Mouse (Mus musculus) ES-Bruce4 (cell line): ENCODE results near the gene Trim63. TPM values are rescaled to one million over a fixed set of nuclear protein-coding genes. Genes with fewer than 3 reads are reported as not detected.
A peak's percentile ranks its signal among the peaks of the same experiment; 100 is the strongest.

Source experiments
- H3K27ac ChIP-seq: 2 replicates; pipeline ENCODE4 v1.5.1; 2012; ENCODE audit warnings: low read length, inconsistent platforms; ENCODE audit not compliant: insufficient read depth
- H3K27me3 ChIP-seq: 2 replicates; pipeline ENCODE4 v1.6.1; 2012; ENCODE audit warnings: mild to moderate bottlenecking, low read length, inconsistent platforms; ENCODE audit not compliant: control insufficient read depth, poor library complexity, insufficient read depth, severe bottlenecking
- H3K36me3 ChIP-seq: 2 replicates; pipeline ENCODE4 v1.6.1; 2012; ENCODE audit warnings: inconsistent platforms, mild to moderate bottlenecking, low read length, moderate library complexity; ENCODE audit not compliant: control insufficient read depth, poor library complexity, insufficient read depth, severe bottlenecking
- H3K4me1 ChIP-seq: one replicate; pipeline ENCODE4 v1.8.1; 2011; ENCODE audit warnings: low read length; ENCODE audit not compliant: control insufficient read depth, insufficient read depth
- H3K4me3 ChIP-seq: 2 replicates; pipeline ENCODE4 v1.5.1; 2011; ENCODE audit warnings: low read depth, mild to moderate bottlenecking, low read length
- H3K9ac ChIP-seq: 2 replicates; pipeline ENCODE4 v1.6.1; 2012; ENCODE audit warnings: low read depth, mild to moderate bottlenecking, inconsistent platforms; ENCODE audit not compliant: poor library complexity, severe bottlenecking
- H3K9me3 ChIP-seq: replicated peaks from 2 replicates; pipeline ENCODE4 v1.6.1; 2012; ENCODE audit warnings: mild to moderate bottlenecking, low read length, inconsistent platforms; ENCODE audit not compliant: control insufficient read depth, poor library complexity, insufficient read depth, severe bottlenecking
- CTCF ChIP-seq: IDR thresholded peaks from one replicate; pipeline ENCODE4 v1.8.1; 2011; ENCODE audit warnings: low read depth, low read length
- EP300 ChIP-seq: IDR thresholded peaks from 2 replicates; pipeline ENCODE4 v1.6.1; 2011; ENCODE audit warnings: low read depth, low read length; ENCODE audit not compliant: insufficient read depth
- POLR2A ChIP-seq: IDR thresholded peaks from one replicate; pipeline ENCODE4 v1.8.1; 2011; ENCODE audit warnings: low read length; ENCODE audit not compliant: insufficient read depth
- polyA plus RNA-seq: library from polyadenylated mRNA; stranded (reverse); fragments of >200 nt; gene quantifications from 2 replicates; pipeline ENCODE4 v1.2.4, GENCODE M21; 2011; ENCODE audit warnings: low read depth; ENCODE audit not compliant: missing spikeins, insufficient read depth, insufficient read length

Trim63 gene
- polyA plus RNA-seq, 1 experiment: 5.4 TPM

- Histone ChIP-seq H3K4me1 (peaks cover 11% of the 10 kb centered on the region), H3K27ac (0 out of 2 replicates have a peak overlapping the region, but pooled peaks have one; percentile 9), H3K4me3 (no peak overlapping the region), H3K36me3 (no peaks in the 10 kb centered on the region), H3K9me3 (no peaks in the 10 kb centered on the region), H3K27me3 (no peaks in the 10 kb centered on the region), H3K9ac (no peak overlapping the region)
- TF ChIP-seq POLR2A (no peak), EP300 (0 out of 2 replicates have a peak, but pooled peaks have one; percentile 28), CTCF (no peak)
Observed at GRCm38 (mm10) chr4:134374306-134374705, 59.4 kb downstream of the Trim63 start.

GRCm38 (mm10) chr4:134378089-134378615, 63.2 kb downstream of the Trim63 start:
- H3K27me3 ChIP-seq: no peaks in the 10 kb centered on the region
- H3K4me3 ChIP-seq: peak overlapping the region; percentile 35
- TF ChIP-seq EP300: no peak
- TF ChIP-seq CTCF: no peak
- no peak for TF ChIP-seq POLR2A
- H3K27ac ChIP-seq: peak overlapping the region; percentile 69
- no peaks in the 10 kb centered on the region for H3K9me3 ChIP-seq
- no peaks in the 10 kb centered on the region for H3K36me3 ChIP-seq
- H3K4me1 ChIP-seq: peaks cover 15% of the 10 kb centered on the region
- H3K9ac ChIP-seq: 0 out of 2 replicates have a peak overlapping the region, but pooled peaks have one; percentile 7

Other genes with a start within 250 kb of the Trim63 start
- gene Cd52, start 220.0 kb upstream of the Trim63 start, polyA plus RNA-seq: not detected in 2 replicates
- 10.4 and 11.6 TPM in 2 replicates for gene Ubxn11, start 212.6 kb upstream of the Trim63 start, polyA plus RNA-seq
- gene Sh3bgrl3, start 186.3 kb upstream of the Trim63 start, polyA plus RNA-seq: 105 and 106 TPM in 2 replicates
- gene Cep85, start 128.0 kb upstream of the Trim63 start, polyA plus RNA-seq: 66.3 and 69.0 TPM in 2 replicates
- not detected in 2 replicates for gene Gm7534, start 112.1 kb upstream of the Trim63 start, polyA plus RNA-seq
- not detected in 2 replicates for gene Catsper4, start 87.7 kb upstream of the Trim63 start, polyA plus RNA-seq
- gene Cnksr1, start 76.7 kb upstream of the Trim63 start, polyA plus RNA-seq: 10.4 and 10.8 TPM in 2 replicates
- gene E130218I03Rik, start 71.5 kb upstream of the Trim63 start, polyA plus RNA-seq: not detected in 2 replicates
- 16.8 and 17.2 TPM in 2 replicates for gene Zfp593, start 69.5 kb upstream of the Trim63 start, polyA plus RNA-seq
- not detected in 2 replicates for gene Gm30191, start 68.2 kb upstream of the Trim63 start, polyA plus RNA-seq
- gene Grrp1, start 61.0 kb upstream of the Trim63 start, polyA plus RNA-seq: 0.55 TPM in 1 of 2 replicates, not detected in the other
- 12.0 and 14.1 TPM in 2 replicates for gene Pdik1l, start 27.2 kb upstream of the Trim63 start, polyA plus RNA-seq
- 3.9 and 4.9 TPM in 2 replicates for gene Slc30a2, start 28.1 kb downstream of the Trim63 start, polyA plus RNA-seq
- 3.3 and 3.9 TPM in 2 replicates for gene Extl1, start 68.7 kb downstream of the Trim63 start, polyA plus RNA-seq
- 16.4 and 16.5 TPM in 2 replicates for gene Pafah2, start 81.2 kb downstream of the Trim63 start, polyA plus RNA-seq
- 266 and 270 TPM in 2 replicates for gene Stmn1, start 153.2 kb downstream of the Trim63 start, polyA plus RNA-seq
- gene Paqr7, start 181.6 kb downstream of the Trim63 start, polyA plus RNA-seq: 1.5 and 3.4 TPM in 2 replicates
- 32.4 and 38.3 TPM in 2 replicates for gene Aunip, start 195.9 kb downstream of the Trim63 start, polyA plus RNA-seq
- 50.5 and 51.9 TPM in 2 replicates for gene Mtfr1l, start 220.3 kb downstream of the Trim63 start, polyA plus RNA-seq
- gene Selenon, start 237.0 kb downstream of the Trim63 start, polyA plus RNA-seq: 21.6 and 23.0 TPM in 2 replicates